Mouse (Mus musculus) lung, embryonic 14.5 days (tissue): ENCODE data around the gene Cfap54. TPM values are rescaled to one million over a fixed set of nuclear protein-coding genes. Genes with fewer than 3 reads are reported as not detected.

Experiments
- ATAC-seq: fragments of 200-750 bp; cut with Nextera tagmentation; 2 replicates; pipeline ENCODE4 v1.8.0; 2017; ENCODE audit warnings: mild to moderate bottlenecking, moderate TSS enrichment, moderate library complexity; ENCODE audit not compliant: insufficient read depth
- DNase-seq: peaks from one replicate; pipeline ENCODE4 v3.0.0-alpha.2; 2015
- H3K27ac ChIP-seq: fragments of 300-500 bp; sonication (generic); 2 replicates; pipeline ENCODE4 v1.5.1; 2014; ENCODE audit warnings: low read depth, mild to moderate bottlenecking, moderate library complexity
- H3K27me3 ChIP-seq: fragments of 300-500 bp; sonication (generic); 2 replicates; pipeline ENCODE4 v1.6.1; 2014; ENCODE audit warnings: low read length, control low read depth; ENCODE audit not compliant: insufficient read depth
- H3K36me3 ChIP-seq: fragments of 300-500 bp; sonication (generic); 2 replicates; pipeline ENCODE4 v1.6.1; 2014; ENCODE audit warnings: control low read depth; ENCODE audit not compliant: insufficient read depth
- H3K4me1 ChIP-seq: fragments of 300-500 bp; sonication (generic); 2 replicates; pipeline ENCODE4 v1.6.1; 2014; ENCODE audit warnings: antibody characterized with exemption, control low read depth; ENCODE audit not compliant: insufficient read depth
- H3K4me2 ChIP-seq: fragments of 300-500 bp; sonication (generic); 2 replicates; pipeline ENCODE4 v1.6.1; 2014; ENCODE audit warnings: mild to moderate bottlenecking
- H3K4me3 ChIP-seq: fragments of 300-500 bp; sonication (generic); 2 replicates; pipeline ENCODE4 v1.5.1; 2014; ENCODE audit warnings: low read depth, low read length
- H3K9ac ChIP-seq: fragments of 300-500 bp; sonication (generic); 2 replicates; pipeline ENCODE4 v1.6.1; 2014
- H3K9me3 ChIP-seq: fragments of 300-500 bp; sonication (generic); 2 replicates; pipeline ENCODE4 v1.6.1; 2016; ENCODE audit warnings: low read depth, low read length, control low read depth
- CTCF ChIP-seq: IDR thresholded peaks from 2 replicates; pipeline ENCODE4 v1.5.1; 2016; ENCODE audit warnings: antibody characterized with exemption, low read depth
- WGBS: fragments of 180-500 bp; shearing (Covaris S2); extraction: QIAGEN DNeasy Blood & Tissue Kit; methylation state at CpG from one replicate; pipeline ENCODE4 v1.1.7; 2014; 5-methylcytosine and 5-hydroxymethylcytosine counted together
- polyA plus RNA-seq: library from polyadenylated mRNA; unstranded; fragments of >200 nt; fragmentation: Nextera tagmentation; extraction: Ambion mirVana; gene quantifications from 2 replicates; pipeline ENCODE4 v1.2.1, GENCODE M21; 2014

The Cfap54 gene
- polyA plus RNA-seq, 1 experiment from 2014 or later: 0.70 TPM

DNA sequence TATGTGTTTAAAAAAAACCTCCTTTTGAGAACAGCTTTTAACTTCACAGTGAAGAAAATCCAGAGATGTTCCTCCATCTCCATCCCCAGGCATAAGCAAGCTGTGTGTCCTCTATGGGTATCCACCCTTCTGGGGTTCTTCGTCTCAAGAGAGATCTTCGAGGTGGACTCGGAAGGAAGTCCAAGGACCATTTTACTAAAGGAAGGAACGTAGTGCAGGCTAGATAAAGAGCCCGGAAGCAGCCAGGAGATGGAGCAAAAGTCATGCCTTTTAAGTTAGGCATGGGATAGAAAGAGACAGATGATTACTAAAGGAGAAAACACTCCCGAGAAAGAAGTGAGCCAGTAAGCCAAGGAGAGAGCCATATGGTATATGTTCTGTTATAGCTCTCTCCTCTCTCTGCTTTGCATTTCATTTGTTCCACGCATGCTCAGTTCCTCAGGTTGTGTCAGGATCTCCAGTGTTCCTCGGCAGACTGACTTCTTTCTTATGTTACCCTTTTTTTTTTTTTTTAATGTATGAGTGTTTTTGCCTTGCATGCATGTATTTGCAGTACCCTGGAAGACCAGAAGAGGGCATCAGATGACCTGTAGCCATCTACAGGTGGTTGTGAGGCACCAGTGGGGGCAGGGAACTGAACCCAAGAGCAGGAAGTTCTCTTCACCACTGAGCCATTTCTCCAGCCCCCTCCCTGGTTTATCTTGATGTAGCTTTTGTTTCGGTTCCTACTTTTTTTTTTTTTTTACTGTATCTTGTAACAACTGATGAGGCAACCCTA lies 11.1 kb downstream of the Cfap54 start:
- H3K27ac ChIP-seq: peak overlapping the region; percentile 40; the same call in 1 of the 2 replicates
- WGBS: 60% methylated on average over 9 of the region's 9 CpGs
- DNase-seq (peak; percentile 81), ATAC-seq (no peak)
- H3K9ac ChIP-seq: no peak overlapping the region
- H3K4me3 ChIP-seq: no peak overlapping the region
- no peaks in the 10 kb centered on the region for H3K36me3 ChIP-seq
- no peaks in the 10 kb centered on the region for H3K9me3 ChIP-seq
- H3K27me3 ChIP-seq: no peaks in the 10 kb centered on the region
- H3K4me1 ChIP-seq: no peaks in the 10 kb centered on the region
- peak; percentile 70 for TF ChIP-seq CTCF
- H3K4me2 ChIP-seq: no peak overlapping the region

GRCm38 (mm10) chr10:93069721-93070120 lies 11.7 kb downstream of the Cfap54 start:
- peak overlapping the region; percentile 40; the same call in 1 of the 2 replicates for H3K27ac ChIP-seq
- WGBS: 67% methylated on average over 6 of the region's 6 CpGs
- H3K4me3 ChIP-seq: no peak overlapping the region
- TF ChIP-seq CTCF: no peak
- ATAC-seq (no peak), DNase-seq (no peak)
- no peak overlapping the region for H3K4me2 ChIP-seq
- H3K36me3 ChIP-seq: no peaks in the 10 kb centered on the region
- H3K27me3 ChIP-seq: no peaks in the 10 kb centered on the region
- no peaks in the 10 kb centered on the region for H3K4me1 ChIP-seq
- H3K9ac ChIP-seq: no peak overlapping the region
- no peaks in the 10 kb centered on the region for H3K9me3 ChIP-seq

GRCm38 (mm10) chr10:93069041-93069679 lies 12.3 kb downstream of the Cfap54 start:
- Histone ChIP-seq H3K9me3 (no peaks in the 10 kb centered on the region), H3K4me3 (no peak overlapping the region), H3K4me2 (no peak overlapping the region), H3K27me3 (no peaks in the 10 kb centered on the region), H3K4me1 (no peaks in the 10 kb centered on the region), H3K36me3 (no peaks in the 10 kb centered on the region), H3K9ac (no peak overlapping the region), H3K27ac (peak overlapping the region; percentile 59)
- peak; percentile 63 for ATAC-seq
- no peak for TF ChIP-seq CTCF
- 72% methylated on average over 6 of the region's 6 CpGs for WGBS
- peak; percentile 61 for DNase-seq

GRCm38 (mm10) chr10:93064973-93065372 lies 16.4 kb downstream of the Cfap54 start:
- no peak overlapping the region for H3K9ac ChIP-seq
- 84% methylated on average over 10 of the region's 10 CpGs for WGBS
- H3K4me1 ChIP-seq: no peaks in the 10 kb centered on the region
- no peaks in the 10 kb centered on the region for H3K27me3 ChIP-seq
- no peak for DNase-seq
- H3K9me3 ChIP-seq: no peaks in the 10 kb centered on the region
- ATAC-seq: no peak
- H3K27ac ChIP-seq: no peak overlapping the region
- H3K4me2 ChIP-seq: no peak overlapping the region
- H3K4me3 ChIP-seq: no peak overlapping the region
- H3K36me3 ChIP-seq: no peaks in the 10 kb centered on the region
- TF ChIP-seq CTCF: no peak

DNA sequence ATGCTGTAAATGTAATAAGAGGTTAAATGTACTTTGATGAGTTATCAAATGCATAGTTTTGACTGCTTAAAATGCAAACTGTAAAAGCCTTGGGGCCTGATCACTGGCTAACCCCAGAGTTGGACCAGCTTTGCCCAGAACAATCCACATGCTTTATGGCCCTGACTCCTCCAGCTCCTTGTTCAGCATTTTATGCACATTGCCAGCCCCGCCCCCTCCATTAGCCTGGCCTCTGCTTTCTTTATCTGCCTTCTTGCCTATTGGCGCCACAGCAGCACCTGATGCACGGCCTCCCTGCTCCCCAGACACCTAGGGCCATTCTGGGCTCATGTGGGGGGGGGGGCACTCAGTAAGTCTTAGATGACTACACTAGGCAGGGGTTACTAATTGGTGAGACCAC lies 17.8 kb downstream of the Cfap54 start:
- Histone ChIP-seq H3K4me2 (no peak overlapping the region), H3K4me1 (no peaks in the 10 kb centered on the region), H3K9ac (no peak overlapping the region), H3K27ac (no peak overlapping the region), H3K4me3 (no peak overlapping the region), H3K9me3 (no peaks in the 10 kb centered on the region), H3K27me3 (no peaks in the 10 kb centered on the region), H3K36me3 (no peaks in the 10 kb centered on the region)
- WGBS: 60% methylated on average over 3 of the region's 3 CpGs
- no peak for ATAC-seq
- TF ChIP-seq CTCF: no peak
- DNase-seq: no peak

- H3K9ac ChIP-seq: no peak overlapping the region
- H3K4me2 ChIP-seq: no peak overlapping the region
- ATAC-seq: no peak
- H3K36me3 ChIP-seq: no peaks in the 10 kb centered on the region
- H3K4me3 ChIP-seq: no peak overlapping the region
- H3K27ac ChIP-seq: no peak overlapping the region
- no peaks in the 10 kb centered on the region for H3K27me3 ChIP-seq
- WGBS: 76% methylated on average over 4 of the region's 4 CpGs
- TF ChIP-seq CTCF: no peak
- no peaks in the 10 kb centered on the region for H3K4me1 ChIP-seq
- H3K9me3 ChIP-seq: no peaks in the 10 kb centered on the region
- no peak for DNase-seq
Observed at GRCm38 (mm10) chr10:93062395-93062794, 19.0 kb downstream of the Cfap54 start.

- ATAC-seq (no peak), DNase-seq (no peak)
- H3K9ac ChIP-seq: no peak overlapping the region
- WGBS: 68% methylated on average over 6 of the region's 6 CpGs
- no peak overlapping the region for H3K4me2 ChIP-seq
- no peaks in the 10 kb centered on the region for H3K4me1 ChIP-seq
- no peak overlapping the region for H3K27ac ChIP-seq
- H3K4me3 ChIP-seq: no peak overlapping the region
- H3K9me3 ChIP-seq: no peaks in the 10 kb centered on the region
- H3K36me3 ChIP-seq: no peaks in the 10 kb centered on the region
- TF ChIP-seq CTCF: no peak
- no peaks in the 10 kb centered on the region for H3K27me3 ChIP-seq
Observed at GRCm38 (mm10) chr10:93053867-93054266, 27.6 kb downstream of the Cfap54 start.
